ENCODE assay signal across 21 mouse cellular contexts in genomic region chr2:124562091-124562490, GRCm38 (mm10).
DNase-seq lines count a peak whose midpoint lies in the region; ATAC-seq and TF ChIP-seq lines count a peak whose summit lies in the region.
"Had no signal": no experiment of that assay in that cellular context is flagged by ENCODE, and none has a peak within 500 bp of the region (broad histone marks: within the 10 kb centered on the region; RNA-seq: fewer than 3 reads in every experiment).

No protein-coding gene starts in this region.

- ATAC-seq in hindbrain, embryonic 14.5 days (ENCODE audit: low FRiP score): peak; percentile 61; the same call in 1 of the 2 replicates
- ATAC-seq in forebrain, embryonic 16.5 days: peak; percentile 67
- ATAC-seq: lung, postnatal 0 days had no signal

- peak; percentile 16 to 17 for DNase-seq in cerebellum, adult 2 months
- no peak for DNase-seq in cerebellum, adult 8-10 months
- DNase-seq in hindbrain, embryonic 14.5 days (ENCODE audit: low spot score): no peak
- no peak for DNase-seq in hindbrain, embryonic 10.5 days (ENCODE audit: low spot score)
- peak; percentile 21 for DNase-seq in brain, adult 2 months (ENCODE audit: low read depth, low spot score)
- no peak for DNase-seq in right cerebral cortex, postnatal 4 days
- no peak for DNase-seq in adrenal gland, adult 18-20 months (ENCODE audit: low spot score in 2 of 2)
- DNase-seq: adrenal gland, postnatal 10 days; kidney, adult 18-20 months; kidney, postnatal 10 days; liver, embryonic 13.5 days; thymus, adult 18-20 months had no signal

- H3K36me3 ChIP-seq in hindbrain, embryonic 14.5 days (replicated peaks; ENCODE audit: control insufficient read depth, insufficient read depth): no peaks in the 10 kb centered on the region
- H3K36me3 ChIP-seq in hindbrain, embryonic 10.5 days: no peaks in the 10 kb centered on the region
- H3K36me3 ChIP-seq in forebrain, embryonic 16.5 days (ENCODE audit: control insufficient read depth, insufficient read depth): no peaks in the 10 kb centered on the region
- H3K36me3 ChIP-seq: embryonic facial prominence, embryonic 13.5 days; heart, embryonic 15.5 days; limb, embryonic 12.5 days; liver, embryonic 13.5 days had no signal

- peaks cover 3% of the 10 kb centered on the region for H3K4me1 ChIP-seq in cerebellum, adult 2 months (ENCODE audit: control insufficient read depth, insufficient read depth, low read length)
- peaks cover 11% of the 10 kb centered on the region for H3K4me1 ChIP-seq in hindbrain, embryonic 14.5 days (replicated peaks; ENCODE audit: control insufficient read depth, insufficient read depth, low read length)
- H3K4me1 ChIP-seq in hindbrain, embryonic 10.5 days (replicated peaks): peaks cover 6% of the 10 kb centered on the region; the same call in 1 of the 2 replicates
- peaks cover 6% of the 10 kb centered on the region for H3K4me1 ChIP-seq in forebrain, embryonic 16.5 days (replicated peaks; ENCODE audit: control insufficient read depth, insufficient read depth, low read length)
- H3K4me1 ChIP-seq: limb, embryonic 12.5 days; liver, embryonic 13.5 days had no signal

- 56% methylated on average over 2 of the region's 2 CpGs for WGBS in cerebellum, adult 2 months
- WGBS in hindbrain, embryonic 14.5 days: 49% methylated on average over 2 of the region's 2 CpGs
- 55% methylated on average over 2 of the region's 2 CpGs for WGBS in hindbrain, embryonic 10.5 days
- 58% methylated on average over 2 of the region's 2 CpGs for WGBS in forebrain, embryonic 16.5 days

- H3K4me3 ChIP-seq in cerebellum, adult 2 months (replicated peaks; ENCODE audit: insufficient read depth, low read depth, low read length): no peak overlapping the region
- no peak overlapping the region for H3K4me3 ChIP-seq in hindbrain, embryonic 14.5 days (replicated peaks; ENCODE audit: low read length)
- no peak overlapping the region for H3K4me3 ChIP-seq in hindbrain, embryonic 10.5 days
- H3K4me3 ChIP-seq in forebrain, embryonic 16.5 days (replicated peaks; ENCODE audit: low read length): no peak overlapping the region
- H3K4me3 ChIP-seq: embryonic facial prominence, embryonic 13.5 days; heart, embryonic 15.5 days; left cerebral cortex, adult 2 months; limb, embryonic 12.5 days; liver, embryonic 13.5 days; megakaryocyte, embryonic 14.5 days; myocyte had no signal

- H3K9ac ChIP-seq in hindbrain, embryonic 14.5 days: no peak overlapping the region
- no peak overlapping the region for H3K9ac ChIP-seq in forebrain, embryonic 16.5 days (replicated peaks; ENCODE audit: low read depth, low read length)
- H3K9ac ChIP-seq: embryonic facial prominence, embryonic 13.5 days; heart, embryonic 15.5 days; limb, embryonic 12.5 days; liver, embryonic 13.5 days had no signal

- H3K27ac ChIP-seq in cerebellum, adult 2 months (ENCODE audit: insufficient read depth, low read length): no peak overlapping the region
- H3K27ac ChIP-seq in hindbrain, embryonic 14.5 days: 0 out of 2 replicates have a peak overlapping the region, but pooled peaks have one; percentile 66
- no peak overlapping the region for H3K27ac ChIP-seq in hindbrain, embryonic 10.5 days
- H3K27ac ChIP-seq in forebrain, embryonic 16.5 days (ENCODE audit: low read length): no peak overlapping the region
- H3K27ac ChIP-seq: embryonic facial prominence, embryonic 13.5 days; heart, embryonic 15.5 days; left cerebral cortex, adult 2 months; limb, embryonic 12.5 days; liver, embryonic 13.5 days had no signal

- H3K4me2 ChIP-seq in hindbrain, embryonic 14.5 days (replicated peaks): no peak overlapping the region
- no peak overlapping the region for H3K4me2 ChIP-seq in forebrain, embryonic 16.5 days (ENCODE audit: low read length)
- H3K4me2 ChIP-seq: embryonic facial prominence, embryonic 13.5 days; heart, embryonic 15.5 days; limb, embryonic 12.5 days; liver, embryonic 13.5 days had no signal

- H3K9me3 ChIP-seq in hindbrain, embryonic 14.5 days (ENCODE audit: control insufficient read depth, low read length): no peaks in the 10 kb centered on the region
- H3K9me3 ChIP-seq in hindbrain, embryonic 10.5 days: no peaks in the 10 kb centered on the region
- no peaks in the 10 kb centered on the region for H3K9me3 ChIP-seq in forebrain, embryonic 16.5 days (ENCODE audit: control insufficient read depth, low read length)
- H3K9me3 ChIP-seq: embryonic facial prominence, embryonic 13.5 days; heart, embryonic 15.5 days; limb, embryonic 12.5 days; liver, embryonic 13.5 days; megakaryocyte, embryonic 14.5 days had no signal

- TF ChIP-seq POLR2A in cerebellum, adult 2 months (IDR thresholded peaks at IDR 0.05; ENCODE audit: borderline replicate concordance, insufficient read depth, low read length): no peak

- H3K27me3 ChIP-seq in cerebellum, adult 2 months (ENCODE audit: control insufficient read depth, insufficient read depth, low read length): no peaks in the 10 kb centered on the region
- no peaks in the 10 kb centered on the region for H3K27me3 ChIP-seq in hindbrain, embryonic 14.5 days (ENCODE audit: control insufficient read depth, insufficient read depth, low read length)
- no peaks in the 10 kb centered on the region for H3K27me3 ChIP-seq in hindbrain, embryonic 10.5 days (ENCODE audit: insufficient read depth, poor library complexity, severe bottlenecking)
- no peaks in the 10 kb centered on the region for H3K27me3 ChIP-seq in forebrain, embryonic 16.5 days (replicated peaks; ENCODE audit: control insufficient read depth, insufficient read depth, low read length)
- H3K27me3 ChIP-seq: CH12.LX; embryonic facial prominence, embryonic 13.5 days; heart, embryonic 15.5 days; limb, embryonic 12.5 days; liver, embryonic 13.5 days had no signal

- TF ChIP-seq CTCF in cerebellum, adult 2 months (IDR thresholded peaks at IDR 0.05; ENCODE audit: borderline replicate concordance, insufficient read depth, low read depth, low read length): no peak

Comparison
In these comparisons a context has a peak if more than half of its experiments do, and no peak if none do; other contexts are left out.
1. DNase-seq: peak in cerebellum, adult 2 months (2 of 2) and brain, adult 2 months (single experiment); none in cerebellum, adult 8-10 months (single experiment), hindbrain, embryonic 14.5 days (single experiment), hindbrain, embryonic 10.5 days (single experiment), right cerebral cortex, postnatal 4 days (single experiment) and adrenal gland, adult 18-20 months (0 of 2).